Mouse (Mus musculus): ENCODE data around the gene H2al1a. TPM values are rescaled to one million over a fixed set of nuclear protein-coding genes. Genes with fewer than 3 reads are reported as not detected.
"Not testable (repeated sequence)": the region's sequence is repeated elsewhere in the genome, so short reads cannot be mapped to it uniquely, and the experiment has no call there.

H2al1a gene
- total RNA-seq (2021), result not detected

- DNase-seq, result not testable (repeated sequence)
Measured at GRCm38 (mm10) chrX:11298957-11299356, at the start of gene H2al1a. Gene H2al1a, plus strand, starts transcription at chrX:11299257.

GRCm38 (mm10) chrX:11250155-11250554 is 48.9 kb upstream of the H2al1a start:
- DNase-seq, result no peak

- DNase-seq, result peak; percentile 31 to 32
Measured at GRCm38 (mm10) chrX:11254062-11254461, 45.0 kb upstream of the H2al1a start.

- DNase-seq, result no peak
Measured at GRCm38 (mm10) chrX:11254521-11255207, 44.4 kb upstream of the H2al1a start.

GRCm38 (mm10) chrX:11255564-11256360 is 43.3 kb upstream of the H2al1a start:
- no peak for DNase-seq

GRCm38 (mm10) chrX:11264918-11265317 is 34.1 kb upstream of the H2al1a start:
- no peak for DNase-seq

- no peak for DNase-seq
Measured at GRCm38 (mm10) chrX:11267791-11268190, 31.3 kb upstream of the H2al1a start.

- DNase-seq, result peak; percentile 27 to 34
Measured at GRCm38 (mm10) chrX:11269074-11269473, 30.0 kb upstream of the H2al1a start.

- no peak for DNase-seq
Measured at GRCm38 (mm10) chrX:11273190-11273589, 25.9 kb upstream of the H2al1a start.

GRCm38 (mm10) chrX:11277083-11277482 is 22.0 kb upstream of the H2al1a start:
- no peak for DNase-seq

- no peak for DNase-seq
Measured at GRCm38 (mm10) chrX:11280741-11281140, 18.3 kb upstream of the H2al1a start.

- DNase-seq, result no peak
Measured at GRCm38 (mm10) chrX:11288306-11288882, 10.7 kb upstream of the H2al1a start.

GRCm38 (mm10) chrX:11289244-11289643 is 9.8 kb upstream of the H2al1a start:
- no peak for DNase-seq

GRCm38 (mm10) chrX:11302132-11302531 is 3.1 kb downstream of the H2al1a start, which contains the start of gene H2al1b:
Gene H2al1b, plus strand, starts transcription at chrX:11302432.
- not testable (repeated sequence) for DNase-seq

GRCm38 (mm10) chrX:11305355-11305754 is 6.3 kb downstream of the H2al1a start, which contains the start of gene H2al1c:
Gene H2al1c, plus strand, starts transcription at chrX:11305655.
- not testable (repeated sequence) for DNase-seq

- not testable (repeated sequence) for DNase-seq
Measured at GRCm38 (mm10) chrX:11308524-11308923, 9.5 kb downstream of the H2al1a start, which contains the start of gene H2al1d. Gene H2al1d, plus strand, starts transcription at chrX:11308824.

- DNase-seq, result not testable (repeated sequence)
Measured at GRCm38 (mm10) chrX:11311634-11312033, 12.6 kb downstream of the H2al1a start, which contains the start of gene H2al1e. Gene H2al1e, plus strand, starts transcription at chrX:11311934.

- DNase-seq, result not testable (repeated sequence)
Measured at GRCm38 (mm10) chrX:11314858-11315257, 15.8 kb downstream of the H2al1a start, which contains the start of gene H2al1f. Gene H2al1f, plus strand, starts transcription at chrX:11315158.

GRCm38 (mm10) chrX:11317956-11318355 is 18.9 kb downstream of the H2al1a start, which contains the start of gene H2al1g:
Gene H2al1g, plus strand, starts transcription at chrX:11318256.
- not testable (repeated sequence) for DNase-seq

GRCm38 (mm10) chrX:11321192-11321591 is 22.1 kb downstream of the H2al1a start, which contains the start of gene H2al1h:
Gene H2al1h, plus strand, starts transcription at chrX:11321492.
- DNase-seq, result not testable (repeated sequence)

- DNase-seq, result not testable (repeated sequence)
Measured at GRCm38 (mm10) chrX:11324359-11324758, 25.3 kb downstream of the H2al1a start, which contains the start of gene H2al1i. Gene H2al1i, plus strand, starts transcription at chrX:11324659.

GRCm38 (mm10) chrX:11327522-11327921 is 28.5 kb downstream of the H2al1a start, which contains the start of gene H2al1j:
Gene H2al1j, plus strand, starts transcription at chrX:11327822.
- not testable (repeated sequence) for DNase-seq

Measured in layer of hippocampus, postnatal 36 days (tissue).